ENCODE assay signal across 8 mouse cellular contexts in genomic region chr13:103920261-103920932, GRCm38 (mm10). TPM values are rescaled to one million over a fixed set of nuclear protein-coding genes. Genes with fewer than 3 reads are reported as not detected.
DNase-seq lines count a peak whose midpoint lies in the region; ATAC-seq and TF ChIP-seq lines count a peak whose summit lies in the region.

Gene Erbin (minus strand): TSS chr13:103920514.

- H3K9ac ChIP-seq in hindbrain, embryonic 15.5 days, result peak within 1 kb of the TSS; percentile 95

- ATAC-seq in hindbrain, embryonic 15.5 days (ENCODE audit: low FRiP score, low read depth), result peak; percentile 80

- peaks cover 50% of the 10 kb centered on the region for H3K79me2 ChIP-seq in macrophage (ENCODE audit: inconsistent target)

- H3K27ac ChIP-seq in hindbrain, embryonic 15.5 days (replicated peaks), result peak within 1 kb of the TSS; percentile 97
- peak within 1 kb of the TSS; percentile 88 for H3K27ac ChIP-seq in left cerebral cortex, adult 2 months
- peak within 1 kb of the TSS; percentile 98 for H3K27ac ChIP-seq in macrophage

- under 1% methylated on average over 87 of the region's 93 CpGs for WGBS in hindbrain, embryonic 15.5 days
- WGBS in macrophage (ENCODE audit: missing documents), result 0% methylated on average over 31 of the region's 93 CpGs

- no peaks in the 10 kb centered on the region for H3K36me3 ChIP-seq in hindbrain, embryonic 15.5 days
- H3K36me3 ChIP-seq in macrophage (ENCODE audit: inconsistent target), result no peaks in the 10 kb centered on the region

- H3K9me3 ChIP-seq in hindbrain, embryonic 15.5 days, result no peaks in the 10 kb centered on the region

- peak within 1 kb of the TSS; percentile 53 for H3K4me3 ChIP-seq in hindbrain, embryonic 15.5 days
- H3K4me3 ChIP-seq in left cerebral cortex, adult 2 months, result peak within 1 kb of the TSS; percentile 58
- peak within 1 kb of the TSS; percentile 82 for H3K4me3 ChIP-seq in macrophage (ENCODE audit: inconsistent target)

- no peak for TF ChIP-seq CTCF in left cerebral cortex, adult 2 months (IDR thresholded peaks at IDR 0.05)

- H3K4me2 ChIP-seq in hindbrain, embryonic 15.5 days, result peak within 1 kb of the TSS; percentile 85

- DNase-seq in T-cell, adult 2 months (ENCODE audit: low spot score), result peak; percentile 89
- peak; percentile 35 to 61 for DNase-seq in cerebellum, postnatal 4 days (ENCODE audit: low spot score in 2 of 2)
- peak; percentile 80 for DNase-seq in gastrocnemius, adult 18-20 months (ENCODE audit: low spot score)
- DNase-seq in left cerebral cortex, adult 2 months (ENCODE audit: extremely low spot score in 1 of 2, low spot score in 2 of 2), result peak; percentile 47 to 70
- DNase-seq in right cerebral cortex, adult 2 months (ENCODE audit: low spot score in 2 of 2), result peak; percentile 66
- DNase-seq in urinary bladder, postnatal 10 days (ENCODE audit: low spot score), result peak; percentile 31

- peaks cover 34% of the 10 kb centered on the region for H3K4me1 ChIP-seq in hindbrain, embryonic 15.5 days (replicated peaks)

- no peaks in the 10 kb centered on the region for H3K27me3 ChIP-seq in hindbrain, embryonic 15.5 days

- intact Hi-C loops in left cerebral cortex, adult 2 months (cut with DNase I), result loop anchor here (2.0 to 10.0 kb wide), 2 partner anchors 114 to 188 kb away; partner anchors contain the start of genes Nln and Sgtb

RNA-seq across cellular contexts. Expression of gene Erbin, which starts in this region (rescaled TPM):
- 10 to 100 TPM; 33.6 to 46.4 TPM for total RNA-seq in gastrocnemius, adult 18-20 months (2021)
- polyA plus RNA-seq in hindbrain, embryonic 15.5 days (2015; fragmentation: Nextera tagmentation; extraction: Ambion mirVana), result 7.1 and 7.8 TPM in 2 replicates
- 10 to 100 TPM; 37.5 to 39.2 TPM for total RNA-seq in left cerebral cortex, adult 2 months (2021)
- 100 to 1,000 TPM; 178 to 815 (median 271) TPM for total RNA-seq in macrophage (2018; cell fraction: chromatin; rRNA removed)
- total RNA-seq in macrophage (2018; cell fraction: cytosol; rRNA removed), result 100 to 1,000 TPM in 19 of 26 experiments, 10 to 100 TPM in 7; 87.0 to 232 (median 134) TPM
- 100 to 1,000 TPM; 136 to 569 (median 225) TPM for total RNA-seq in macrophage (2018; cell fraction: nucleus; rRNA removed)
- 72.4 to 82.3 TPM (median 80.6 TPM) in 3 replicates for polyA plus RNA-seq in macrophage (2018)

Comparison
In these comparisons a context has a peak if more than half of its experiments do, and no peak if none do; other contexts are left out.
1. Peak in every context shown above with its lines: DNase-seq, ATAC-seq, H3K4me3 ChIP-seq and H3K27ac ChIP-seq.
2. DNase-seq: peak in every context shown above with its lines; median percentile 89 in T-cell, adult 2 months; 80 in gastrocnemius, adult 18-20 months; 66 in right cerebral cortex, adult 2 months; 58 in left cerebral cortex, adult 2 months; 48 in cerebellum, postnatal 4 days; 31 in urinary bladder, postnatal 10 days.